Mouse (Mus musculus): ENCODE results near the gene Spo11.

GRCm38 (mm10) chr2:172971865-172972264 lies 5.6 kb upstream of the Spo11 start:
- TF ChIP-seq CTCF (IDR thresholded peaks at IDR 0.05; ENCODE audit: insufficient read depth, low read length) = no peak
- TF ChIP-seq POLR2A (IDR thresholded peaks at IDR 0.05; ENCODE audit: borderline replicate concordance, extremely low read depth, low read depth, low read length) = no peak

All from lung, adult 2 months (tissue).